In genomic region chr11:79962125-79962876, GRCm38 (mm10) we compare ENCODE assay signal across 8 mouse cellular contexts. TPM values are rescaled to one million over a fixed set of nuclear protein-coding genes. Genes with fewer than 3 reads are reported as not detected.
DNase-seq lines count a peak whose midpoint lies in the region; ATAC-seq lines count a peak whose summit lies in the region.

Gene Utp6, minus strand, starts transcription at chr11:79962390.

- H3K27me3 ChIP-seq in heart, embryonic 14.5 days (ENCODE audit: control insufficient read depth, insufficient read depth, low read length) = no peaks in the 10 kb centered on the region
- no peaks in the 10 kb centered on the region for H3K27me3 ChIP-seq in liver, embryonic 13.5 days
- H3K27me3 ChIP-seq in stomach, embryonic 16.5 days (ENCODE audit: control insufficient read depth, insufficient read depth, low read length) = no peaks in the 10 kb centered on the region

- peak within 1 kb of the TSS; percentile 79 to 98 for H3K4me3 ChIP-seq in heart, embryonic 14.5 days (ENCODE audit: control insufficient read depth in 1 of 2, insufficient read depth in 1 of 2, low read depth in 1 of 2, low read length in 2 of 2)
- peak within 1 kb of the TSS; percentile 73 for H3K4me3 ChIP-seq in liver, embryonic 13.5 days (replicated peaks)
- H3K4me3 ChIP-seq in stomach, embryonic 16.5 days (replicated peaks; ENCODE audit: low read length) = peak within 1 kb of the TSS; percentile 80

- H3K4me1 ChIP-seq in heart, embryonic 14.5 days (ENCODE audit: control insufficient read depth in 2 of 2, insufficient read depth in 2 of 2, low read length in 2 of 2) = peaks cover 2 to 7% of the 10 kb centered on the region in 2 experiments; a peak in 3 of 4 replicates
- H3K4me1 ChIP-seq in liver, embryonic 13.5 days (replicated peaks) = peaks cover 17% of the 10 kb centered on the region
- peaks cover 7% of the 10 kb centered on the region; the same call in 1 of the 2 replicates for H3K4me1 ChIP-seq in stomach, embryonic 16.5 days (ENCODE audit: control insufficient read depth, insufficient read depth, low read length)

- H3K9me3 ChIP-seq in heart, embryonic 14.5 days (ENCODE audit: control insufficient read depth, low read length) = no peaks in the 10 kb centered on the region
- H3K9me3 ChIP-seq in liver, embryonic 13.5 days (replicated peaks) = no peaks in the 10 kb centered on the region
- H3K9me3 ChIP-seq in stomach, embryonic 16.5 days (replicated peaks; ENCODE audit: control insufficient read depth, low read length) = no peaks in the 10 kb centered on the region

- peak within 1 kb of the TSS; percentile 85 for H3K4me2 ChIP-seq in heart, embryonic 14.5 days (ENCODE audit: low read length)
- H3K4me2 ChIP-seq in liver, embryonic 13.5 days = peak within 1 kb of the TSS; percentile 76
- peak within 1 kb of the TSS; percentile 81 for H3K4me2 ChIP-seq in stomach, embryonic 16.5 days (ENCODE audit: low read depth, low read length)

- peak; percentile 97 for ATAC-seq in CD4-positive, CD25-positive, alpha-beta regulatory T cell, adult 4 months
- ATAC-seq in heart, embryonic 14.5 days (ENCODE audit: insufficient number of reproducible peaks, insufficient read depth, low FRiP score, low read depth) = peak; percentile 85
- ATAC-seq in liver, embryonic 13.5 days (ENCODE audit: low read depth) = peak; percentile 97
- peak; percentile 96 for ATAC-seq in stomach, embryonic 16.5 days (ENCODE audit: insufficient read depth, low FRiP score)

- peak within 1 kb of the TSS; percentile 83 for H3K9ac ChIP-seq in heart, embryonic 14.5 days (ENCODE audit: low read length)
- H3K9ac ChIP-seq in liver, embryonic 13.5 days = peak within 1 kb of the TSS; percentile 82
- peak within 1 kb of the TSS; percentile 73 for H3K9ac ChIP-seq in stomach, embryonic 16.5 days (ENCODE audit: low read length)

- DNase-seq in c-Kit-negative CD71-positive TER-119-positive erythroid progenitor cells, embryonic 14.5 days (ENCODE audit: low read depth, low spot score) = peak; percentile 100
- peak; percentile 95 for DNase-seq in fibroblast of lung, adult 2 months (ENCODE audit: low read depth)
- peak; percentile 98 for DNase-seq in kidney, postnatal 14 days
- DNase-seq in liver, embryonic 13.5 days = peak; percentile 99
- peak; percentile 100 for DNase-seq in neural tube, embryonic 10.5 days (ENCODE audit: extremely low spot score, low spot score)

- H3K27ac ChIP-seq in heart, embryonic 14.5 days (replicated peaks in 1 of 2; ENCODE audit: control insufficient read depth in 1 of 2, insufficient read depth in 1 of 2, low read depth in 2 of 2, low read length in 2 of 2) = peak within 1 kb of the TSS; percentile 70 to 77; a peak in 3 of 4 replicates
- H3K27ac ChIP-seq in liver, embryonic 13.5 days = peak within 1 kb of the TSS; percentile 87
- peak within 1 kb of the TSS; percentile 60 for H3K27ac ChIP-seq in stomach, embryonic 16.5 days (ENCODE audit: low read length)

- H3K36me3 ChIP-seq in heart, embryonic 14.5 days (ENCODE audit: control insufficient read depth, insufficient read depth, low read length) = peaks cover 30% of the 10 kb centered on the region
- peaks cover 26% of the 10 kb centered on the region for H3K36me3 ChIP-seq in liver, embryonic 13.5 days
- peaks cover 12% of the 10 kb centered on the region; the same call in 1 of the 2 replicates for H3K36me3 ChIP-seq in stomach, embryonic 16.5 days (ENCODE audit: control insufficient read depth, insufficient read depth, low read length)

- WGBS in heart, embryonic 14.5 days = 1% methylated on average over 46 of the region's 46 CpGs
- WGBS in liver, embryonic 13.5 days (ENCODE audit: insufficient replicate concordance) = under 1% methylated on average over 46 of the region's 46 CpGs
- 1% methylated on average over 46 of the region's 46 CpGs for WGBS in stomach, embryonic 16.5 days

RNA-seq across cellular contexts. Expression of gene Utp6, which starts in this region (rescaled TPM):
- polyA plus RNA-seq in CD4-positive, CD25-positive, alpha-beta regulatory T cell, adult 4 months (2017; shearing (Covaris generic)) = 10 to 100 TPM; 39.3 to 52.3 TPM
- 32.7 and 33.2 TPM in 2 replicates for polyA plus RNA-seq in heart, embryonic 14.5 days (2014; fragmentation: Nextera tagmentation; extraction: Ambion mirVana)
- polyA plus RNA-seq in liver, embryonic 13.5 days (2015; fragmentation: Nextera tagmentation; extraction: Ambion mirVana) = 30.0 and 42.6 TPM in 2 replicates
- 40.2 and 50.4 TPM in 2 replicates for polyA plus RNA-seq in stomach, embryonic 16.5 days (2015; fragmentation: Nextera tagmentation; extraction: Ambion mirVana)

Comparison
In these comparisons a context has a peak if more than half of its experiments do, and no peak if none do; other contexts are left out.
1. Peak in every context shown above with its lines: DNase-seq, ATAC-seq, H3K4me3 ChIP-seq and H3K27ac ChIP-seq.